Mouse (Mus musculus) embryonic facial prominence, embryonic 15.5 days (tissue): ENCODE data around the gene Lrba. TPM values are rescaled to one million over a fixed set of nuclear protein-coding genes. Genes with fewer than 3 reads are reported as not detected.

ENCODE experiments used
- ATAC-seq: fragments of 200-750 bp; cut with Nextera tagmentation; 2 replicates; pipeline ENCODE4 v1.8.0; 2017; ENCODE audit warnings: low read depth, moderate TSS enrichment; ENCODE audit not compliant: insufficient number of reproducible peaks, low FRiP score, low TSS enrichment
- H3K27ac ChIP-seq: fragments of 300-500 bp; sonication (generic); replicated peaks from 2 replicates; pipeline ENCODE4 v1.5.1; 2015; ENCODE audit warnings: mild to moderate bottlenecking, inconsistent platforms
- H3K27me3 ChIP-seq: fragments of 300-500 bp; sonication (generic); 2 replicates; pipeline ENCODE4 v1.6.1; 2015; ENCODE audit warnings: inconsistent platforms
- H3K36me3 ChIP-seq: fragments of 300-500 bp; sonication (generic); 2 replicates; pipeline ENCODE4 v1.6.1; 2015; ENCODE audit warnings: mild to moderate bottlenecking, inconsistent platforms
- H3K4me1 ChIP-seq: fragments of 300-500 bp; sonication (generic); 2 replicates; pipeline ENCODE4 v1.6.1; 2015; ENCODE audit warnings: inconsistent platforms
- H3K4me2 ChIP-seq: fragments of 300-500 bp; sonication (generic); replicated peaks from 2 replicates; pipeline ENCODE4 v1.6.1; 2015; ENCODE audit warnings: mild to moderate bottlenecking, inconsistent platforms
- H3K4me3 ChIP-seq: fragments of 300-500 bp; sonication (generic); replicated peaks from 2 replicates; pipeline ENCODE4 v1.5.1; 2015; ENCODE audit warnings: mild to moderate bottlenecking, inconsistent platforms
- H3K9ac ChIP-seq: fragments of 300-500 bp; sonication (generic); 2 replicates; pipeline ENCODE4 v1.6.1; 2015; ENCODE audit warnings: inconsistent platforms
- H3K9me3 ChIP-seq: fragments of 300-500 bp; sonication (generic); replicated peaks from 2 replicates; pipeline ENCODE4 v1.6.1; 2016; ENCODE audit warnings: inconsistent platforms
- WGBS: fragments of 180-500 bp; shearing (Covaris S2); methylation state at CpG from one replicate; pipeline ENCODE4 v1.1.7; 2015; 5-methylcytosine and 5-hydroxymethylcytosine counted together
- polyA plus RNA-seq: library from polyadenylated mRNA; unstranded; fragments of >200 nt; fragmentation: Nextera tagmentation; extraction: Ambion mirVana; gene quantifications from 2 replicates; pipeline ENCODE4 v1.2.1, GENCODE M21; 2015

Lrba gene
- polyA plus RNA-seq, 1 experiment from 2014 or later: 4.7 TPM

DNA sequence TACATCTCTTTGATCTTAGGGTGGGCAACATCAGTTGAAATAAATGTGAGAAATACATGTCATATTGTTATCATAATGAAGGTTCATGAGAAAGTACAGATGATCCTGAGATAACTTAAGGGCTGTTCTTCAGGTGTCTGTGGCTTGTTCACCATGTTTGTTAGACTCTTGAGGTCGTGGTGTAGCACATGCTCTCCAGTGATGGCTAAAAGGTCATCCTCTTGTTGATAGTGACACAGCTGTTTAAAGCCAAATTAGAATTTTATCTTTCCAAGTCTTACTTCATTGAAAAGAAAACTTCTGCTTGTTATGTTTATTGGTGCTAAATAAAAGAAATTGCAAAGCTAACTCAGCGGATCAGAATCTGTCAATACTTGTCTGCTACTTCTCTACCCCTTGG lies 147.0 kb downstream of the Lrba start:
- WGBS: 70% methylated on average over 2 of the region's 2 CpGs
- Histone ChIP-seq H3K4me2 (no peak overlapping the region), H3K4me1 (no peaks in the 10 kb centered on the region), H3K27ac (no peak overlapping the region), H3K9ac (no peak overlapping the region), H3K9me3 (no peaks in the 10 kb centered on the region), H3K27me3 (no peaks in the 10 kb centered on the region), H3K36me3 (no peaks in the 10 kb centered on the region), H3K4me3 (no peak overlapping the region)
- ATAC-seq: no peak

DNA sequence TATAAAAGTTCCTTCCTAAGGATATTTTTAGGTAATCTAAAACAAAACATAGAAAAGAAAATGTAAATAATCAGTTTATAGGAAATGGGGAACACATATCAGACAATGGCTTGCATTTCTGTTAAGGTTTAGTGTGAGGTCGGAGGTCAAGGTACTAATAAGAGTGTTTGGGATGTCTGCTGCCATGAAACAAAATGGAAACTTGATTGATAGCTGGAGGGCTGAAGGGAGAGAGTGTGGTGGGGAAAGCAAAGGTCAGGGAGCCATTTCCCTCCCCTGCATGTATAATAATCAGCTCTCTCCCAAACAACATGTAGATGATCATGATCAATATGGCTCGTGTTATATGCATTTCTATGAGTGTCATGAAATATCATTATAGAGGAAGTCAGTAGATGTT lies 150.8 kb downstream of the Lrba start:
- H3K4me3 ChIP-seq: no peak overlapping the region
- no peaks in the 10 kb centered on the region for H3K9me3 ChIP-seq
- no peaks in the 10 kb centered on the region for H3K27me3 ChIP-seq
- no peaks in the 10 kb centered on the region for H3K36me3 ChIP-seq
- no peak overlapping the region for H3K9ac ChIP-seq
- H3K4me1 ChIP-seq: no peaks in the 10 kb centered on the region
- H3K4me2 ChIP-seq: no peak overlapping the region
- WGBS: 79% methylated on average over 2 of the region's 2 CpGs
- no peak for ATAC-seq
- H3K27ac ChIP-seq: no peak overlapping the region

GRCm38 (mm10) chr3:86382557-86382956 lies 158.1 kb downstream of the Lrba start:
- H3K4me2 ChIP-seq: no peak overlapping the region
- no peaks in the 10 kb centered on the region for H3K27me3 ChIP-seq
- WGBS: 42% methylated on average over 2 of the region's 2 CpGs
- H3K27ac ChIP-seq: no peak overlapping the region
- no peaks in the 10 kb centered on the region for H3K4me1 ChIP-seq
- no peak overlapping the region for H3K9ac ChIP-seq
- no peaks in the 10 kb centered on the region for H3K9me3 ChIP-seq
- H3K36me3 ChIP-seq: no peaks in the 10 kb centered on the region
- H3K4me3 ChIP-seq: no peak overlapping the region
- ATAC-seq: no peak

- Histone ChIP-seq H3K27ac (no peak overlapping the region), H3K27me3 (no peaks in the 10 kb centered on the region), H3K4me2 (no peak overlapping the region), H3K4me3 (no peak overlapping the region), H3K36me3 (no peaks in the 10 kb centered on the region), H3K9me3 (no peaks in the 10 kb centered on the region), H3K9ac (no peak overlapping the region), H3K4me1 (no peaks in the 10 kb centered on the region)
- no peak for ATAC-seq
- 58% methylated on average over 1 of the region's 1 CpGs for WGBS
Observed at GRCm38 (mm10) chr3:86385047-86385446, 160.6 kb downstream of the Lrba start.

GRCm38 (mm10) chr3:86386246-86386645 lies 161.8 kb downstream of the Lrba start:
- H3K9me3 ChIP-seq: no peaks in the 10 kb centered on the region
- no peak for ATAC-seq

DNA sequence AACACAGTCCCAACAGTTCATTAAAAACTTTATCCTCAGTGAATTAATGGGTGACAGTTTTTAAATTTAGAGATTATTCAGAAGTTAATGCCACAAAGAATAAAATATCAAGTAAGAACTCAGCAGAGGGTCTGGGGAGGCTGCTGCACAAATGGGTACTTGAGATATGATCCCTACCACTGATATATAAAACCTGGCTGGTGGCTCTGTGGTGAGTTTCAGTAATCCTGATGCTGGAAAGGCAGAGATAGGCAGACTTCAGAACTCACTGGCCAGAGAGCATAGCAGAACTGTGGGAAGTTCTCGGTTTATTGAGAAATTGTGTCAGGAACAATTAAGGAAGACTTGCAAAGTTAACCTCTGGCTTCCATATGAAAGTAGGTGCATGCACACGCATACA lies 199.3 kb downstream of the Lrba start:
- Histone ChIP-seq H3K4me3 (no peak overlapping the region), H3K27ac (no peak overlapping the region), H3K9ac (no peak overlapping the region), H3K4me2 (no peak overlapping the region), H3K27me3 (no peaks in the 10 kb centered on the region), H3K9me3 (no peaks in the 10 kb centered on the region), H3K36me3 (no peaks in the 10 kb centered on the region), H3K4me1 (no peaks in the 10 kb centered on the region)
- 78% methylated on average over 2 of the region's 2 CpGs for WGBS
- ATAC-seq: no peak

More at GRCm38 (mm10) chr3:86386246-86386645, 161.8 kb downstream of the Lrba start:
- H3K4me3 ChIP-seq: no peak overlapping the region
- no peaks in the 10 kb centered on the region for H3K4me1 ChIP-seq
- no peak overlapping the region for H3K4me2 ChIP-seq
- 42% methylated on average over 4 of the region's 4 CpGs for WGBS
- no peaks in the 10 kb centered on the region for H3K27me3 ChIP-seq
- no peak overlapping the region for H3K9ac ChIP-seq
- no peaks in the 10 kb centered on the region for H3K36me3 ChIP-seq
- H3K27ac ChIP-seq: no peak overlapping the region

DNA sequence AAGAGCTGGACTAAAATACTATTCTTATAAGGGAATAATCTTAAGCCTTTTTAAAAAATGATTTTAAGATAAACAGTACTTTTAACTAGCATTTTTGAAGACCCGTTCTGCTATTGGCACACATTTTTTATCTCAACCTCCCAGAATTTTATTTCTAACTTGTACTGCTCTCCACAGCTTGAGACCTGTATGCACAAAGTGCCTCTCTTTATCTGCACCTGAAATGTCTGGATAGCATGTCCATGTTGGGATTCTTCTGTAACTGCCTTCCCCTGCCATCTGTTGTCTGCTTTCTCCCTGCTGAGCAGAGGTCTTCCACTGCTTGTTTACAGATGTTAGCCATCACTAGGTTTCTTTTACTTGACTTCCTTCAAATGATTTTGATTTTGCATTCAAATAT lies 202.3 kb downstream of the Lrba start:
- no peaks in the 10 kb centered on the region for H3K36me3 ChIP-seq
- H3K27ac ChIP-seq: no peak overlapping the region
- WGBS: 79% methylated on average over 1 of the region's 1 CpGs

DNA sequence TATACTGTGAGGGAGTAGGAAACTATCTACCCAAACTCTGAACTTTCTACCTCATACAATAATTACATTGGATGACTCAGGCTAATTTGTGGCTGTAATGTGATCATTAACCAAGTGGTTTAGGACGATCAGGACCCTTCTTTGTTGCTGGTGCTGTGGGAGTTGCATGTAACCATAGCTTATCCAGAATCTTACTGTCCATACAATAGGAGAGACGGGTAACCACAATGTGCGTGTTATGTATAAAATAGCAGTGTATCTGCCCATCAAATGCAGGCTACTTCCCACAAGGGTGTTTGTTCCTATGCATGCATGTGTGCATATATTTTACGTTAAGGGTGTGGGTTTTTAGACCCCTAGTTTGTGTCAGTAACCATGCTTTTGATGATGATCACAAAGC lies 219.0 kb downstream of the Lrba start:
- no peak overlapping the region for H3K4me3 ChIP-seq
- 59% methylated on average over 4 of the region's 4 CpGs for WGBS
- no peaks in the 10 kb centered on the region for H3K9me3 ChIP-seq
- no peak overlapping the region for H3K9ac ChIP-seq
- ATAC-seq: peak; percentile 63; the same call in 1 of the 2 replicates
- H3K36me3 ChIP-seq: no peaks in the 10 kb centered on the region
- H3K27ac ChIP-seq: no peak overlapping the region
- H3K4me1 ChIP-seq: no peaks in the 10 kb centered on the region
- no peaks in the 10 kb centered on the region for H3K27me3 ChIP-seq
- H3K4me2 ChIP-seq: no peak overlapping the region

More for the DNA sequence above, 202.3 kb downstream of the Lrba start:
- H3K9me3 ChIP-seq: no peaks in the 10 kb centered on the region
- H3K4me1 ChIP-seq: no peaks in the 10 kb centered on the region
- H3K4me3 ChIP-seq: no peak overlapping the region
- no peak overlapping the region for H3K9ac ChIP-seq
- no peaks in the 10 kb centered on the region for H3K27me3 ChIP-seq
- H3K4me2 ChIP-seq: no peak overlapping the region
- no peak for ATAC-seq

- Histone ChIP-seq H3K36me3 (no peaks in the 10 kb centered on the region), H3K4me2 (no peak overlapping the region), H3K4me3 (no peak overlapping the region), H3K9me3 (no peaks in the 10 kb centered on the region), H3K4me1 (no peaks in the 10 kb centered on the region), H3K27ac (no peak overlapping the region), H3K27me3 (no peaks in the 10 kb centered on the region), H3K9ac (no peak overlapping the region)
- WGBS: 96% methylated on average over 2 of the region's 2 CpGs
- ATAC-seq: no peak
Observed at GRCm38 (mm10) chr3:86451211-86451610, 226.7 kb downstream of the Lrba start.

GRCm38 (mm10) chr3:86461582-86461981 lies 237.1 kb downstream of the Lrba start:
- H3K4me1 ChIP-seq: no peaks in the 10 kb centered on the region
- no peak for ATAC-seq
- no peak overlapping the region for H3K9ac ChIP-seq
- H3K4me2 ChIP-seq: no peak overlapping the region
- no peaks in the 10 kb centered on the region for H3K27me3 ChIP-seq
- no peaks in the 10 kb centered on the region for H3K9me3 ChIP-seq
- no peak overlapping the region for H3K4me3 ChIP-seq
- WGBS: 64% methylated on average over 3 of the region's 3 CpGs
- H3K27ac ChIP-seq: no peak overlapping the region
- no peaks in the 10 kb centered on the region for H3K36me3 ChIP-seq

DNA sequence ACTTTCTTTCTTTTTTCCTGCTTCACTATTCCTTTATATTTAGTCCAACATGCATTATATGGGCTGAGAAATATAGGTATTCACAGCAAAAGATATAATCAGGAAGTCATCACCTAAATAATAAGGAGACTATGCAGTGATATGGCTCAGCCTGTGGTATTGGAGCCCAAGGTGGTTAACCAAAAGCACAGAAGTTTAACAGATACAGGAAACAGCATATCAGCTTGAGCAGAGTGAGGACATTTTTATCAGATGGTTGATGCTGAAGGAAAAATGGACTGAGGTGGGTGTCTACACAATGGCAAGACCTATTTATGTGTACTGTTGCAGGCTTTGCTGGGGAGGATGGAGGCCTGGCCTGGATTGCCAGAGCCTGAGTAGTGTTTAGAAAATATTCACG lies 265.5 kb downstream of the Lrba start:
- WGBS: 85% methylated on average over 1 of the region's 1 CpGs
- no peaks in the 10 kb centered on the region for H3K36me3 ChIP-seq
- H3K4me2 ChIP-seq: no peak overlapping the region
- no peaks in the 10 kb centered on the region for H3K4me1 ChIP-seq
- no peak overlapping the region for H3K27ac ChIP-seq
- H3K9ac ChIP-seq: no peak overlapping the region
- ATAC-seq: no peak
- H3K27me3 ChIP-seq: no peaks in the 10 kb centered on the region
- no peaks in the 10 kb centered on the region for H3K9me3 ChIP-seq
- no peak overlapping the region for H3K4me3 ChIP-seq

DNA sequence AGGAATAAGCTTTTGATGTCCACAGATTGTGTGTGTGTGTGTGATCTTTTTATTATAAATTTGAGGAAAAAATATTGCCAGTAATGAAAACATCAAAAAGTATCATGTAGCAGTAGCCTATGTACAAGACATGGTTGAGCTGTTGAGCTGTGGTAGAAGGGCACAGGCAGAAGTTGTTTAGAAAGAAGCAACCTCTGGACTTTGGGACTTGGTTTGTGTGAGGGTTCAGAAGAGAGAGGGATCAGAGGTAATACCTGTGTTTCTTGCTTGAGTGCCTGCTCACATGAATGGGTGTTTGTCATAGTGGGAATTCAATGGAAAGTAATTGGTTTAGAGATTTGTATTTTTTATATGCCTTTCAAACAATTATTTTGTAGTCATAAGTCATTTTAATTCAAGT lies 276.1 kb downstream of the Lrba start:
- H3K27me3 ChIP-seq: no peaks in the 10 kb centered on the region
- no peak overlapping the region for H3K4me3 ChIP-seq
- H3K4me1 ChIP-seq: no peaks in the 10 kb centered on the region
- H3K36me3 ChIP-seq: no peaks in the 10 kb centered on the region
- H3K9ac ChIP-seq: no peak overlapping the region
- no peak overlapping the region for H3K27ac ChIP-seq
- no peak for ATAC-seq
- no peaks in the 10 kb centered on the region for H3K9me3 ChIP-seq
- no peak overlapping the region for H3K4me2 ChIP-seq
